Mouse (Mus musculus): Measurements from ENCODE around the gene Swap70.

- TF ChIP-seq GATA1 (IDR thresholded peaks at IDR 0.05; ENCODE audit: borderline replicate concordance, low read length): no peak
- TF ChIP-seq FLI1 (IDR thresholded peaks at IDR 0.05; ENCODE audit: low read length): no peak
Measured at GRCm38 (mm10) chr7:110271814-110272213, 50.3 kb downstream of the Swap70 start.

All from megakaryocyte, embryonic 14.5 days (primary cell).